Mouse (Mus musculus) hindlimb bud, embryonic 11.5 days (tissue): Measurements from ENCODE around the gene Ttc9c.
"Not testable (repeated sequence)": the region's sequence is repeated elsewhere in the genome, so short reads cannot be mapped to it uniquely, and the experiment has no call there.

Experiments used
- DNase-seq: peaks from one replicate; pipeline ENCODE4 v3.0.0-alpha.2; 2012; ENCODE audit warnings: low read depth, low spot score; ENCODE audit errors: extremely low spot score

The Ttc9c gene

GRCm38 (mm10) chr19:8818801-8819595 lies at the start of gene Ttc9c:
TSS of gene Ttc9c (minus strand) at chr19:8819333.
- peak; percentile 64 for DNase-seq

- no peak for DNase-seq
Observed at GRCm38 (mm10) chr19:8864265-8864664, 45.1 kb upstream of the Ttc9c start.

GRCm38 (mm10) chr19:8859018-8859417 lies 39.9 kb upstream of the Ttc9c start:
- DNase-seq = no peak

- DNase-seq = no peak
Observed at GRCm38 (mm10) chr19:8857689-8858088, 38.6 kb upstream of the Ttc9c start.

GRCm38 (mm10) chr19:8853117-8853516 lies 34.0 kb upstream of the Ttc9c start:
- DNase-seq = no peak

GRCm38 (mm10) chr19:8852236-8852928 lies 33.2 kb upstream of the Ttc9c start:
- no peak for DNase-seq

GRCm38 (mm10) chr19:8851639-8852038 lies 32.5 kb upstream of the Ttc9c start:
- DNase-seq = no peak

GRCm38 (mm10) chr19:8850402-8850901 lies 31.3 kb upstream of the Ttc9c start, which contains the start of gene Lrrn4cl:
TSS of gene Lrrn4cl (plus strand) at chr19:8850768.
- no peak for DNase-seq

GRCm38 (mm10) chr19:8848356-8848755 lies 29.2 kb upstream of the Ttc9c start:
- no peak for DNase-seq

GRCm38 (mm10) chr19:8844371-8845129 lies 25.4 kb upstream of the Ttc9c start:
- no peak for DNase-seq

GRCm38 (mm10) chr19:8842961-8843360 lies 23.8 kb upstream of the Ttc9c start:
- DNase-seq = no peak

GRCm38 (mm10) chr19:8841012-8841411 lies 21.9 kb upstream of the Ttc9c start:
- no peak for DNase-seq

GRCm38 (mm10) chr19:8839908-8840791 lies 21.0 kb upstream of the Ttc9c start:
- DNase-seq = no peak

GRCm38 (mm10) chr19:8839103-8839907 lies 20.2 kb upstream of the Ttc9c start, which contains the start of gene Gng3:
TSS of gene Gng3 (minus strand) at chr19:8839194.
- no peak for DNase-seq

GRCm38 (mm10) chr19:8838041-8838730 lies 19.1 kb upstream of the Ttc9c start:
- no peak for DNase-seq

- no peak for DNase-seq
Observed at GRCm38 (mm10) chr19:8837251-8837791, 18.2 kb upstream of the Ttc9c start, which contains the start of gene Bscl2. TSS of gene Bscl2 (plus strand) at chr19:8837467.

GRCm38 (mm10) chr19:8836327-8836726 lies 17.2 kb upstream of the Ttc9c start:
- not testable (repeated sequence) for DNase-seq

- no peak for DNase-seq
Observed at GRCm38 (mm10) chr19:8832971-8833370, 13.8 kb upstream of the Ttc9c start.
